Mouse (Mus musculus): ENCODE results near the gene Gpr33. TPM values are rescaled to one million over a fixed set of nuclear protein-coding genes. Genes with fewer than 3 reads are reported as not detected.

Gpr33 gene
- not detected for total RNA-seq (2021)

GRCm38 (mm10) chr12:52027963-52028362 is at the start of gene Gpr33:
Gene Gpr33, minus strand, starts transcription at chr12:52028063.
- intact Hi-C loops (cut with DNase I) = no loop called here
- no peak for DNase-seq (ENCODE audit: low spot score in 2 of 2)

GRCm38 (mm10) chr12:52049324-52049723 is 21.5 kb upstream of the Gpr33 start:
- no peak for DNase-seq (ENCODE audit: low spot score in 2 of 2)
- intact Hi-C loops (cut with DNase I) = no loop called here

GRCm38 (mm10) chr12:52046371-52046770 is 18.5 kb upstream of the Gpr33 start:
- intact Hi-C loops (cut with DNase I) = no loop called here
- no peak for DNase-seq (ENCODE audit: low spot score in 2 of 2)

- peak in 1 of 2 experiments; percentile 13 for DNase-seq (ENCODE audit: low spot score in 2 of 2)
- intact Hi-C loops (cut with DNase I) = no loop called here
Observed at GRCm38 (mm10) chr12:52042818-52043336, 15.0 kb upstream of the Gpr33 start.

GRCm38 (mm10) chr12:52038352-52038751 is 10.5 kb upstream of the Gpr33 start:
- peak in 1 of 2 experiments; percentile 43 for DNase-seq (ENCODE audit: low spot score in 2 of 2)
- intact Hi-C loops (cut with DNase I) = loop anchor here (2.0 kb wide), 1 partner anchor 600 kb away; no protein-coding TSS in a partner anchor

- no peak for DNase-seq (ENCODE audit: low spot score in 2 of 2)
- intact Hi-C loops (cut with DNase I) = no loop called here
Observed at GRCm38 (mm10) chr12:52034956-52035355, 7.1 kb upstream of the Gpr33 start.

- DNase-seq (ENCODE audit: low spot score in 2 of 2) = peak in 1 of 2 experiments; percentile 10
- intact Hi-C loops (cut with DNase I) = no loop called here
Observed at GRCm38 (mm10) chr12:52032276-52032675, 4.4 kb upstream of the Gpr33 start.

- intact Hi-C loops (cut with DNase I) = loop anchor here (5.0 to 10.0 kb wide), 2 partner anchors 818 to 880 kb away; no protein-coding TSS in a partner anchor
- DNase-seq (ENCODE audit: low spot score in 2 of 2) = no peak
Observed at GRCm38 (mm10) chr12:52014494-52015029, 13.3 kb downstream of the Gpr33 start.

- intact Hi-C loops (cut with DNase I) = loop anchor here (5.0 to 10.0 kb wide), 2 partner anchors 818 to 881 kb away; no protein-coding TSS in a partner anchor
- DNase-seq (ENCODE audit: low spot score in 2 of 2) = no peak
Observed at GRCm38 (mm10) chr12:52014044-52014443, 13.8 kb downstream of the Gpr33 start.

- intact Hi-C loops (cut with DNase I) = loop anchor here (5.0 to 10.0 kb wide), 2 partner anchors 819 to 882 kb away; no protein-coding TSS in a partner anchor
- no peak for DNase-seq (ENCODE audit: low spot score in 2 of 2)
Observed at GRCm38 (mm10) chr12:52013274-52013673, 14.6 kb downstream of the Gpr33 start.

GRCm38 (mm10) chr12:52012159-52012558 is 15.7 kb downstream of the Gpr33 start:
- no peak for DNase-seq (ENCODE audit: low spot score in 2 of 2)

GRCm38 (mm10) chr12:52010630-52010961 is 17.3 kb downstream of the Gpr33 start:
- DNase-seq (ENCODE audit: low spot score in 2 of 2) = peak in 1 of 2 experiments; percentile 66
- intact Hi-C loops (cut with DNase I) = loop anchor here (1.0 to 10.0 kb wide), 3 partner anchors 628 to 884 kb away; no protein-coding TSS in a partner anchor

More at GRCm38 (mm10) chr12:52012159-52012558, 15.7 kb downstream of the Gpr33 start:
- intact Hi-C loops (cut with DNase I) = loop anchor here (5.0 to 10.0 kb wide), 2 partner anchors 820 to 883 kb away; no protein-coding TSS in a partner anchor

GRCm38 (mm10) chr12:52009928-52010629 is 17.8 kb downstream of the Gpr33 start:
- no peak for DNase-seq (ENCODE audit: low spot score in 2 of 2)
- intact Hi-C loops (cut with DNase I) = loop anchor here (1.0 to 10.0 kb wide), 3 partner anchors 628 to 885 kb away; no protein-coding TSS in a partner anchor

GRCm38 (mm10) chr12:52006633-52006994 is 21.2 kb downstream of the Gpr33 start:
- intact Hi-C loops (cut with DNase I) = no loop called here
- DNase-seq (ENCODE audit: low spot score in 2 of 2) = no peak

- peak; percentile 92 to 93 for DNase-seq (ENCODE audit: low spot score in 2 of 2)
- intact Hi-C loops (cut with DNase I) = no loop called here
Observed at GRCm38 (mm10) chr12:52005877-52006632, 21.8 kb downstream of the Gpr33 start, which contains the start of gene Dtd2. Gene Dtd2, minus strand, starts transcription at chr12:52006501.

- no peak for DNase-seq (ENCODE audit: low spot score in 2 of 2)
- intact Hi-C loops (cut with DNase I) = loop anchor here (5.0 kb wide), 2 partner anchors 55 to 175 kb away; partner anchors contain the start of gene Hectd1
Observed at GRCm38 (mm10) chr12:52002746-52003145, 25.1 kb downstream of the Gpr33 start.

- peak; percentile 78 to 92 for DNase-seq (ENCODE audit: low spot score in 2 of 2)
- intact Hi-C loops (cut with DNase I) = loop anchor here (5.0 kb wide), 2 partner anchors 54 to 174 kb away; partner anchors contain the start of gene Hectd1
Observed at GRCm38 (mm10) chr12:52001544-52001943, 26.3 kb downstream of the Gpr33 start.

GRCm38 (mm10) chr12:51998366-51998932 is 29.4 kb downstream of the Gpr33 start:
- no peak for DNase-seq (ENCODE audit: low spot score in 2 of 2)
- intact Hi-C loops (cut with DNase I) = no loop called here

All from left cerebral cortex, postnatal 25 days (tissue).